Mouse (Mus musculus) embryonic fibroblast, embryonic 13.5 days (primary cell): Measurements from ENCODE around the gene Traf3ip3.

Experiments used
- CTCF ChIP-seq: IDR thresholded peaks from 2 replicates; pipeline ENCODE4 v1.5.1; 2011; ENCODE audit warnings: mild to moderate bottlenecking, control low read depth, low read length, moderate library complexity, borderline replicate concordance; ENCODE audit not compliant: insufficient read depth
- POLR2A ChIP-seq: IDR thresholded peaks from 2 replicates; pipeline ENCODE4 v1.6.1; 2011; ENCODE audit warnings: low read depth, mild to moderate bottlenecking, control low read depth, low read length, moderate library complexity

- no peak for TF ChIP-seq CTCF
- TF ChIP-seq POLR2A: no peak
These were observed 52.3 kb downstream of the Traf3ip3 start for GRCm38 (mm10) chr1:193149231-193149630.
